Comparison of ENCODE assay signal across 7 mouse cellular contexts in genomic region chr2:116838538-116839197, GRCm38 (mm10). TPM values are rescaled to one million over a fixed set of nuclear protein-coding genes. Genes with fewer than 3 reads are reported as not detected.
DNase-seq lines count a peak whose midpoint lies in the region; ATAC-seq and TF ChIP-seq lines count a peak whose summit lies in the region.

No protein-coding gene starts in this region.

- no peak overlapping the region for H3K4me3 ChIP-seq in ES-Bruce4 (ENCODE audit: low read depth, low read length)
- no peak overlapping the region for H3K4me3 ChIP-seq in midbrain, embryonic 13.5 days (replicated peaks)

- no peak for TF ChIP-seq POLR2A in ES-Bruce4 (IDR thresholded peaks at IDR 0.05; ENCODE audit: insufficient read depth, low read length)

- TF ChIP-seq CTCF in ES-Bruce4 (IDR thresholded peaks at IDR 0.05; ENCODE audit: low read depth, low read length): peak; percentile 24

- 28% methylated on average over 8 of the region's 8 CpGs for WGBS in midbrain, embryonic 13.5 days

- H3K4me2 ChIP-seq in midbrain, embryonic 13.5 days (replicated peaks): peak overlapping the region; percentile 12; the same call in 1 of the 2 replicates

- no peaks in the 10 kb centered on the region for H3K9me3 ChIP-seq in ES-Bruce4 (replicated peaks; ENCODE audit: control insufficient read depth, insufficient read depth, low read length, poor library complexity, severe bottlenecking)
- H3K9me3 ChIP-seq in midbrain, embryonic 13.5 days: no peaks in the 10 kb centered on the region

- no peaks in the 10 kb centered on the region for H3K27me3 ChIP-seq in ES-Bruce4 (ENCODE audit: control insufficient read depth, insufficient read depth, low read length, poor library complexity, severe bottlenecking)
- H3K27me3 ChIP-seq in midbrain, embryonic 13.5 days: no peaks in the 10 kb centered on the region

- no peaks in the 10 kb centered on the region for H3K4me1 ChIP-seq in ES-Bruce4 (ENCODE audit: control insufficient read depth, insufficient read depth, low read length)
- peaks cover 4% of the 10 kb centered on the region; the same call in 1 of the 2 replicates for H3K4me1 ChIP-seq in midbrain, embryonic 13.5 days (replicated peaks)

- H3K36me3 ChIP-seq in ES-Bruce4 (ENCODE audit: control insufficient read depth, insufficient read depth, low read length, poor library complexity, severe bottlenecking): no peaks in the 10 kb centered on the region
- no peaks in the 10 kb centered on the region for H3K36me3 ChIP-seq in midbrain, embryonic 13.5 days

- H3K27ac ChIP-seq in ES-Bruce4 (ENCODE audit: insufficient read depth, low read length): no peak overlapping the region
- H3K27ac ChIP-seq in midbrain, embryonic 13.5 days: no peak overlapping the region

- peak; percentile 47 for DNase-seq in 416B (ENCODE audit: low read depth)
- peak; percentile 80 for DNase-seq in embryo, embryonic 10.5 days (ENCODE audit: low spot score)
- DNase-seq in heart, postnatal 14 days: peak; percentile 14 to 45
- DNase-seq in kidney, postnatal 4 days: peak; percentile 52 to 62
- no peak for DNase-seq in spleen, postnatal 10 days (ENCODE audit: low spot score in 2 of 2)

- intact Hi-C loops in heart, postnatal 14 days (cut with DNase I): no loop called here

- no peak overlapping the region for H3K9ac ChIP-seq in ES-Bruce4 (ENCODE audit: low read depth, poor library complexity, severe bottlenecking)
- H3K9ac ChIP-seq in midbrain, embryonic 13.5 days (replicated peaks): no peak overlapping the region

- ATAC-seq in midbrain, embryonic 13.5 days: peak; percentile 68; the same call in 1 of the 2 replicates

- no peak for TF ChIP-seq EP300 in ES-Bruce4 (IDR thresholded peaks at IDR 0.05; ENCODE audit: insufficient read depth, low read depth, low read length)

RNA-seq across cellular contexts. Expression of gene Tmco5, which starts 39.8 kb away (rescaled TPM):
- polyA plus RNA-seq in ES-Bruce4 (2011; ENCODE audit: insufficient read depth, insufficient read length, low read depth, missing spikeins): not detected in 2 replicates
- total RNA-seq in heart, postnatal 14 days (2021): not detected
- polyA plus RNA-seq in midbrain, embryonic 13.5 days (2015; fragmentation: Nextera tagmentation; extraction: Ambion mirVana): not detected in 2 replicates

Comparison
In these comparisons a context has a peak if more than half of its experiments do, and no peak if none do; other contexts are left out.
1. DNase-seq: peak in 416B (single experiment), embryo, embryonic 10.5 days (single experiment), heart, postnatal 14 days (2 of 2) and kidney, postnatal 4 days (2 of 2); none in spleen, postnatal 10 days (0 of 2).